Mouse (Mus musculus) right cerebral cortex, postnatal 36 days (tissue): ENCODE data around the gene Teddm2.

Experiments used
- DNase-seq, 2 experiments: peaks; one replicate each; pipeline ENCODE4 v3.0.0; 2022; ENCODE audit warnings: low spot score in 2 of 2, mixed read lengths in 1 of 2

The Teddm2 gene

DNA sequence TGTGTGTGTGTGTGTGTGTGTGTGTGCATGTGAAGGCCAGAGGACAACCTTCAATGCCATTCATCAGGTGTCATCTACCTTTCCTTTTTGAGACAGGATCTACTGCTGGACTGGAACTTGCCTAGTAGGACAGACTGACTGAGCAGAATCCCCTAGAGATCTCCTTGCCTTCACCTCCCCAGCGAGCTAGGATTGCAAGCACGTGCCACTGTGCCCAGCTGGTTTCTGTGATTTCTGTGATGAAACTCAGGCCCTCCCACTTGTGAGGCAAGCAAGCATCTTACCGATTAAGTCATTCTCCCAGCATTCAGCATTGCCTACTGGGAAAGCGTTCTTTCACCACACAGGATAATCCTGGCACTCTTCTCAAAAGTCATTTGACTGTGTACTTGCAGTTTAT, 69.3 kb downstream of the Teddm2 start:
- no peak for DNase-seq

GRCm38 (mm10) chr1:153820216-153820615, 79.8 kb downstream of the Teddm2 start:
- DNase-seq, result no peak

DNA sequence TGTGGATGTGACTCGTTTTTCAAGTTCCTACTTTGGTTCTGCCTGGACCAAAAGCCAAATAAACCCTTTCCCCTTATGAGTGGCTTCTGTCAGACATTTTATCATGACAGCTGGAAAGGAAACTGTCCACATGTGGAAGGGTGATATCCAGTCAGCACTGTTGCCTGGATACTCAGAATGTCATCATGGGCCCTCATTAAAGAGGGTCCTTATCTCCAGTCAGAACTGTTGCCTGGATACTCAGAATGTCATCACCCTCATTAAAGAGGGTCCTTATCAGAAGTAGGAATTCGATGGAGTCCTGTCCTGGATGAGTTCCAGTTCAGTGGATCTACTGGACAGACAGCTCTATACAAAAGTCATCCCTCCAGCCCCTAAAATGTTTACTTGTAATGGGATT, 85.8 kb downstream of the Teddm2 start:
- DNase-seq, result no peak

DNA sequence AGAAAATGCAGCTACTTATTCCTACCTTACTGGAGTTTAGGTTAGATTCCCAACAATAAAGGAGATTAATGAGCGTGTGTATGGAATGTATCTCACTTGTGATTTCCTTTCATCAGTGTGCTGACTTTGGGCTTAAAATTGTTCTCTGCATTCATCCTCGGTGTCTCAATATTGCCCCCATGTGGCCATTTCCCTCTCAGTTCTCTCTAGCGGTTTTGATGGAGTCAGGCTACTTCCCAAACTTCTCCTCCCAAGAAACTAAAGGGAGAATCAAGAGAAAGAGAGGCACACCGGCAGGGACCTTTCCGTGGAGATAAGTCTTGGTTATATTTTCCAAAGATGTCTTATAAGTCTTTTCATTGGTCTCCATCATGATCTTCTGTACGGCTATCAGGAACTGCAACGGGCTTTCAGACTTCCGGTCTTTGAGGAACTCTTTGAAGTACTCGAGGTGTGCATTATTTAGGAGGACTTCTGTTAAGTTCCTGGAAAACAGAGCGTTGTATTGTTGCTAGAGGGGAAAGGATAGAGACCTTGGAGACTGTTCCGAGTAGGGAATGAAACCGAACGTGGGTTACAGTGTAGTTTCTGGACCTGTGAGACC, 92.5 kb downstream of the Teddm2 start:
- peak; percentile 31 to 38 for DNase-seq

DNA sequence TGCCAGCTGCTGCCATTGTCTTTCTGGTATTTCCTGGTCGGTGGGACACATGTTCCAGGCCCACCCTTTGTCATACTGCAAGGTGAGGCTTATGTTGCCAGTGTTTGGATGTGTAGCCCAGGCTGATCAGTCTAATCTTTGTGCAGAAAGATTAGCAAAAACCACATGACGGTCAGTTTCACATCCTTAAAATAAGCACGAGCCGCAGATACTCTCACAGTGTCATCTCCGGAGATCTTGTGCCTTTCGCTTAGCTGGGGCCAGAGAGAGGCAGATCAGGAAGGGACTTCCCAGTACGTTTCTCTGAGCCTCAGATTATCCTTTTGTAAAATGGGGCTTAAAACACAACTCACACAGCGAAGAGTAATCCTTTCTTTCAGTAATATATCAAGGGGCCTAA, 96.5 kb downstream of the Teddm2 start:
- no peak for DNase-seq

DNA sequence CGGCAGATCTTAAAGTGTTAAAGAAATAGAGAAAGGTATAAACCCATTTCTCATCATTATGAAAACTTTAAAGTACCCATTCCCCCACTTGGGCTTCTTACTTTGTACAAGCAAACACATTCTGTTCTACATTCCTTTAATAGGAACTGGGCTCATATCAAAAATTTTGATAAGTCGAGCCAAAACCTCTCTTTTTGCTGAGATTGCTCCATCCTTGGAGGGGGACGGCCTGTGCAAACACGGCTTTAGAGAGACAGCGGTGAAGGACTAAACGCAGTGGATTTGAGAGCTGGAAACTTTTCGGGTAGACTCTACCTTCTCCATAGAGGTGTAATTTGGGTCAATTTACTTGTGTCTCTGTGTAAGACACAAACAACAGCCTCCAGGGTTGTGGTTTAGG, 97.3 kb downstream of the Teddm2 start:
- DNase-seq, result no peak
